Comparison of ENCODE assay signal across 16 mouse cellular contexts in genomic region chr2:3608868-3609854, GRCm38 (mm10). TPM values are rescaled to one million over a fixed set of nuclear protein-coding genes. Genes with fewer than 3 reads are reported as not detected.
DNase-seq lines count a peak whose midpoint lies in the region; ATAC-seq lines count a peak whose summit lies in the region.
"Had no signal": no experiment of that assay in that cellular context is flagged by ENCODE, and none has a peak within 500 bp of the region (broad histone marks: within the 10 kb centered on the region; RNA-seq: fewer than 3 reads in every experiment).

No protein-coding gene starts in this region.

- H3K9me3 ChIP-seq in forebrain, embryonic 14.5 days (replicated peaks; ENCODE audit: control insufficient read depth, low read length), result no peaks in the 10 kb centered on the region
- no peaks in the 10 kb centered on the region for H3K9me3 ChIP-seq in forebrain, embryonic 10.5 days
- H3K9me3 ChIP-seq in hindbrain, embryonic 13.5 days, result no peaks in the 10 kb centered on the region
- no peaks in the 10 kb centered on the region for H3K9me3 ChIP-seq in midbrain, embryonic 16.5 days (replicated peaks; ENCODE audit: control insufficient read depth, low read length, poor library complexity, severe bottlenecking)
- H3K9me3 ChIP-seq: G1E; heart, embryonic 12.5 days; lung, embryonic 15.5 days; megakaryocyte, embryonic 14.5 days had no signal

- 55% methylated on average over 8 of the region's 8 CpGs for WGBS in forebrain, embryonic 14.5 days
- WGBS in forebrain, embryonic 10.5 days, result 61% methylated on average over 8 of the region's 8 CpGs
- 40% methylated on average over 8 of the region's 8 CpGs for WGBS in hindbrain, embryonic 13.5 days
- WGBS in midbrain, embryonic 16.5 days, result 44% methylated on average over 8 of the region's 8 CpGs

- H3K9ac ChIP-seq in forebrain, embryonic 14.5 days (ENCODE audit: low read length), result no peak overlapping the region
- H3K9ac ChIP-seq in hindbrain, embryonic 13.5 days, result no peak overlapping the region; the same call in 1 of the 2 replicates
- no peak overlapping the region for H3K9ac ChIP-seq in midbrain, embryonic 16.5 days (ENCODE audit: low read depth, low read length)
- H3K9ac ChIP-seq: heart, embryonic 12.5 days; lung, embryonic 15.5 days had no signal

- peak; percentile 42 for DNase-seq in forebrain, embryonic 14.5 days (ENCODE audit: low spot score)
- no peak for DNase-seq in forebrain, embryonic 10.5 days (ENCODE audit: extremely low spot score, low spot score)
- DNase-seq in Muller cell, postnatal 12 days (ENCODE audit: inconsistent ontology term), result peak; percentile 50
- DNase-seq in urinary bladder, adult 18-20 months (ENCODE audit: low spot score in 2 of 2), result no peak
- no peak for DNase-seq in ovary, postnatal 10 days (ENCODE audit: low spot score)
- no peak for DNase-seq in ovary, postnatal 36 days (ENCODE audit: low spot score)
- DNase-seq: adrenal gland, postnatal 10 days; embryo, embryonic 11 days; right cerebral cortex, postnatal 14 days had no signal

- H3K27me3 ChIP-seq in forebrain, embryonic 14.5 days (replicated peaks; ENCODE audit: control insufficient read depth, insufficient read depth, low read length), result no peaks in the 10 kb centered on the region
- no peaks in the 10 kb centered on the region for H3K27me3 ChIP-seq in forebrain, embryonic 10.5 days (ENCODE audit: poor library complexity, severe bottlenecking)
- no peaks in the 10 kb centered on the region for H3K27me3 ChIP-seq in hindbrain, embryonic 13.5 days
- no peaks in the 10 kb centered on the region for H3K27me3 ChIP-seq in midbrain, embryonic 16.5 days (ENCODE audit: control insufficient read depth, insufficient read depth, low read depth, low read length)
- H3K27me3 ChIP-seq: heart, embryonic 12.5 days; lung, embryonic 15.5 days; megakaryocyte, embryonic 14.5 days had no signal

- H3K36me3 ChIP-seq in forebrain, embryonic 14.5 days (ENCODE audit: control insufficient read depth, insufficient read depth, low read length), result no peaks in the 10 kb centered on the region
- no peaks in the 10 kb centered on the region for H3K36me3 ChIP-seq in forebrain, embryonic 10.5 days (replicated peaks)
- no peaks in the 10 kb centered on the region for H3K36me3 ChIP-seq in hindbrain, embryonic 13.5 days
- no peaks in the 10 kb centered on the region for H3K36me3 ChIP-seq in midbrain, embryonic 16.5 days (ENCODE audit: control insufficient read depth, insufficient read depth, low read length)
- H3K36me3 ChIP-seq: G1E; heart, embryonic 12.5 days; lung, embryonic 15.5 days had no signal

- no peak overlapping the region for H3K4me3 ChIP-seq in forebrain, embryonic 14.5 days (ENCODE audit: low read depth, low read length)
- H3K4me3 ChIP-seq in forebrain, embryonic 10.5 days, result no peak overlapping the region
- H3K4me3 ChIP-seq in hindbrain, embryonic 13.5 days, result no peak overlapping the region
- H3K4me3 ChIP-seq in midbrain, embryonic 16.5 days (ENCODE audit: low read depth, low read length), result no peak overlapping the region
- H3K4me3 ChIP-seq: heart, embryonic 12.5 days; lung, embryonic 15.5 days; megakaryocyte, embryonic 14.5 days had no signal

- H3K27ac ChIP-seq in forebrain, embryonic 14.5 days (ENCODE audit: low read depth, low read length), result no peak overlapping the region
- no peak overlapping the region for H3K27ac ChIP-seq in forebrain, embryonic 10.5 days
- H3K27ac ChIP-seq in hindbrain, embryonic 13.5 days, result peak overlapping the region; percentile 66
- H3K27ac ChIP-seq in midbrain, embryonic 16.5 days (ENCODE audit: low read length), result no peak overlapping the region
- H3K27ac ChIP-seq: lung, embryonic 15.5 days had no signal

- no peaks in the 10 kb centered on the region for H3K4me1 ChIP-seq in forebrain, embryonic 14.5 days (ENCODE audit: control insufficient read depth, insufficient read depth, low read length)
- H3K4me1 ChIP-seq in forebrain, embryonic 10.5 days, result no peaks in the 10 kb centered on the region
- peaks cover 7% of the 10 kb centered on the region for H3K4me1 ChIP-seq in hindbrain, embryonic 13.5 days (replicated peaks)
- H3K4me1 ChIP-seq in midbrain, embryonic 16.5 days (ENCODE audit: control insufficient read depth, insufficient read depth, low read length), result peaks cover 3% of the 10 kb centered on the region; the same call in 1 of the 2 replicates
- H3K4me1 ChIP-seq: heart, embryonic 12.5 days; lung, embryonic 15.5 days had no signal

- H3K4me2 ChIP-seq in forebrain, embryonic 14.5 days (ENCODE audit: low read length), result no peak overlapping the region
- H3K4me2 ChIP-seq in hindbrain, embryonic 13.5 days, result no peak overlapping the region
- no peak overlapping the region for H3K4me2 ChIP-seq in midbrain, embryonic 16.5 days (ENCODE audit: low read length)
- H3K4me2 ChIP-seq: heart, embryonic 12.5 days; liver, embryonic 11.5 days; lung, embryonic 15.5 days had no signal

- peak; percentile 57; the same call in 1 of the 2 replicates for ATAC-seq in forebrain, embryonic 14.5 days
- peak; percentile 87 for ATAC-seq in hindbrain, embryonic 13.5 days (ENCODE audit: low FRiP score)
- peak; percentile 80 for ATAC-seq in midbrain, embryonic 16.5 days

RNA-seq across cellular contexts. Expression of gene Fam107b, which starts 38.9 kb away (rescaled TPM):
- polyA plus RNA-seq in forebrain, embryonic 14.5 days (2014; fragmentation: Nextera tagmentation; extraction: Ambion mirVana), result 75.4 and 77.3 TPM in 2 replicates
- polyA plus RNA-seq in forebrain, embryonic 10.5 days (2016; fragmentation: Nextera tagmentation; extraction: Ambion mirVana), result 42.6 and 43.1 TPM in 2 replicates
- polyA plus RNA-seq in hindbrain, embryonic 13.5 days (2015; fragmentation: Nextera tagmentation; extraction: Ambion mirVana), result 36.2 and 37.5 TPM in 2 replicates
- polyA plus RNA-seq in midbrain, embryonic 16.5 days (2015; fragmentation: Nextera tagmentation; extraction: Ambion mirVana), result 27.9 and 32.1 TPM in 2 replicates

Comparison
In these comparisons a context has a peak if more than half of its experiments do, and no peak if none do; other contexts are left out.
1. DNase-seq: peak in forebrain, embryonic 14.5 days (single experiment) and Muller cell, postnatal 12 days (single experiment); none in forebrain, embryonic 10.5 days (single experiment), urinary bladder, adult 18-20 months (0 of 2), ovary, postnatal 10 days (single experiment) and ovary, postnatal 36 days (single experiment).
2. Peak in every context shown above with its lines, with median percentiles within 50 percentile points of each other: ATAC-seq.